Mouse (Mus musculus) frontal cortex, postnatal 36 days (tissue): ENCODE measurements around the gene H2afz.
"Not testable (repeated sequence)": the region's sequence is repeated elsewhere in the genome, so short reads cannot be mapped to it uniquely, and the experiment has no call there.

Experiments
- DNase-seq, 2 experiments: peaks; one replicate each; pipeline ENCODE4 v3.0.0; 2022; ENCODE audit warnings: low spot score in 2 of 2

H2afz gene

GRCm38 (mm10) chr3:137863330-137864123 is 760 bp upstream of the H2afz start:
- DNase-seq: no peak

GRCm38 (mm10) chr3:137864988-137865982 is 998 bp downstream of the H2afz start:
- DNase-seq: peak; percentile 83 to 87

- DNase-seq: no peak
Observed at GRCm38 (mm10) chr3:137867133-137867436, 2.8 kb downstream of the H2afz start.

GRCm38 (mm10) chr3:137867437-137868093 is 3.3 kb downstream of the H2afz start, which contains the start of gene Dnajb14:
Dnajb14 (plus strand) TSS chr3:137867675.
- peak; percentile 40 to 55 for DNase-seq

- DNase-seq: peak in 1 of 2 experiments; percentile 27
Observed at GRCm38 (mm10) chr3:137868094-137868913, 4.0 kb downstream of the H2afz start.

- no peak for DNase-seq
Observed at GRCm38 (mm10) chr3:137869395-137869794, 5.1 kb downstream of the H2afz start.

GRCm38 (mm10) chr3:137879313-137879712 is 15.0 kb downstream of the H2afz start:
- no peak for DNase-seq

GRCm38 (mm10) chr3:137880109-137880748 is 15.9 kb downstream of the H2afz start:
- peak in 1 of 2 experiments; percentile 35 for DNase-seq

- DNase-seq: no peak
Observed at GRCm38 (mm10) chr3:137881093-137881492, 16.8 kb downstream of the H2afz start.

GRCm38 (mm10) chr3:137887961-137888360 is 23.7 kb downstream of the H2afz start:
- no peak for DNase-seq

GRCm38 (mm10) chr3:137891089-137891488 is 26.8 kb downstream of the H2afz start:
- no peak for DNase-seq

- DNase-seq: no peak
Observed at GRCm38 (mm10) chr3:137892118-137892517, 27.8 kb downstream of the H2afz start.

- no peak for DNase-seq
Observed at GRCm38 (mm10) chr3:137893789-137894188, 29.5 kb downstream of the H2afz start.

GRCm38 (mm10) chr3:137895196-137895595 is 30.9 kb downstream of the H2afz start:
- no peak for DNase-seq

- DNase-seq: no peak
Observed at GRCm38 (mm10) chr3:137896386-137896785, 32.1 kb downstream of the H2afz start.

- DNase-seq: no peak
Observed at GRCm38 (mm10) chr3:137896867-137897266, 32.6 kb downstream of the H2afz start.

GRCm38 (mm10) chr3:137897685-137898084 is 33.4 kb downstream of the H2afz start:
- DNase-seq: no peak

- no peak for DNase-seq
Observed at GRCm38 (mm10) chr3:137900149-137900548, 35.9 kb downstream of the H2afz start.

- DNase-seq: no peak
Observed at GRCm38 (mm10) chr3:137913093-137913492, 48.8 kb downstream of the H2afz start.

GRCm38 (mm10) chr3:137914567-137914966 is 50.3 kb downstream of the H2afz start:
- not testable (repeated sequence) for DNase-seq
